Mouse (Mus musculus): ENCODE measurements around the gene Smarcd2. TPM values are rescaled to one million over a fixed set of nuclear protein-coding genes. Genes with fewer than 3 reads are reported as not detected.

Gene Smarcd2
- polyA plus RNA-seq, 1 experiment from 2014 or later: 14.0 TPM

DNA sequence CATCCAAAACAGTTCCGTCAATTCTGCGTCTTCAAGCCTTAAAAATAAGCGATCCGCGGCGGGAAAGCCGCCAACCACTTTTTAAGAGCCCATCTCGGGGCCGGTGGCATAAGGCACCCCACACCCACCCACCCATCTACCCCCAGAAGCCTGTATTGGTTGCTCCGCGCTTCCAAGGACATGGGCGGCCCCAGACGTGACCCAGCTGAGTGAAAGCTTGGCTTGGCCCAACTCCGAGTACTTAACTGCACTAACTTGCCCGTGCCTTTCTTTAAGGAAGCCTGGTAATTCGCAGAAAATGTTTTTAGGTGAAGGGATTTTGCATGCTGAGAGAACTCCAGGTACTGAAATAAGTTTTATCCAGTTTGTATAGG is 526 bp upstream of the Smarcd2 start:
- no peak for DNase-seq
- Histone ChIP-seq H3K36me3 (ENCODE audit: control insufficient read depth, insufficient read depth, low read length) (no peaks in the 10 kb centered on the region), H3K4me3 (replicated peaks; ENCODE audit: low read depth, low read length) (peak overlapping the region; percentile 94), H3K9ac (replicated peaks; ENCODE audit: low read length) (peak overlapping the region; percentile 43), H3K4me1 (ENCODE audit: control insufficient read depth, insufficient read depth, low read length) (peaks cover 16% of the 10 kb centered on the region), H3K27ac (replicated peaks; ENCODE audit: low read depth, low read length) (peak overlapping the region; percentile 79; the same call in 1 of the 2 replicates), H3K9me3 (ENCODE audit: control insufficient read depth, low read length) (no peaks in the 10 kb centered on the region), H3K27me3 (ENCODE audit: control insufficient read depth, insufficient read depth, low read length) (no peaks in the 10 kb centered on the region), H3K4me2 (ENCODE audit: low read length) (peak overlapping the region; percentile 82)
- ATAC-seq (ENCODE audit: low FRiP score, low TSS enrichment): peak; percentile 12; the same call in 1 of the 2 replicates
- 21% methylated on average over 16 of the region's 16 CpGs for WGBS

DNA sequence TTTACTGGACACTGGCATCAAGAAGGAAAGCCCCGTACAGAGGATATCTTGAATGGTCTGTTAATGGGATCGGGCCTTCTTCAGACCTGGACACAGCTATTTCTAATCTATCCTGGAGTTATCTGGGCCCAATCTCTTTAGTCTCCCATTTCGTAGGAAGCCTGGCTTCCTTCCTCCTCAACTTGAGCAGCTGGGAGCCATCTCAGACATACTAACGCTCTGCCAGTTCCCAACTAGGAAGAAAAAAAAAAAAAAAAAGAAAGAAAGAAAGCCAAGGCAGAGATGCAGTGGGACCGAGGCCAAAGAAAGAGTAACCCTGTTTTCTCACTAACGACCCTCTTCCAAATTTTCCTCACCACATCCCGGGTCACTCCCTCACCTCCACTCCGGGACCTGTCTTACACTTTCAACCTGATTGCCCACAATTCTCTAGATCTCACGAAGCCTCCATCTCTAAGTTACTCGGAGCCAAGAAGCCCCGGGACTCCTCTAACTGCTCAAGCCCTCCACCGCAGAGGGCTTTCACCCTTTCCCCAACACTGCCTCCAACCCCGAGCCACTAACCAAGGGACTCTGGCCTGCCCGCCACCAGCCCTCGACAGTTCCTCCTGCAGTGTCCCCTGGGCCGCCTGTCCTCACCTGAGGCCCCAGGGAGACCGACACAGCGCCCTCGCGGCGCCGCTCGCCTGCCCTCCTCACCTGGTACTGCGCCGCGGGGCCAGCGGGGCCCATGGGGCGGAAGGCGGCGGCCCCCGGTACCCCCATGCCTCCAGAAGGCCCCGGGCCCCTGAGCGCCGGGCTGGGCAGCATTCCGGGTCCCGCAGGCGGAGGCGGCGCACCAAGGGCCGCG is 753 bp downstream of the Smarcd2 start:
- H3K9me3 ChIP-seq (ENCODE audit: control insufficient read depth, low read length): no peaks in the 10 kb centered on the region
- H3K4me3 ChIP-seq (replicated peaks; ENCODE audit: low read depth, low read length): peak overlapping the region; percentile 94
- 2% methylated on average over 41 of the region's 41 CpGs for whole genome bisulfite sequencing
- peaks cover 16% of the 10 kb centered on the region for H3K4me1 ChIP-seq (ENCODE audit: control insufficient read depth, insufficient read depth, low read length)
- peak overlapping the region; percentile 91 for H3K9ac ChIP-seq (replicated peaks; ENCODE audit: low read length)
- H3K27ac ChIP-seq (replicated peaks; ENCODE audit: low read depth, low read length): peak overlapping the region; percentile 79
- ATAC-seq (ENCODE audit: low FRiP score, low TSS enrichment): peak; percentile 15
- DNase-seq: peak; percentile 36
- H3K36me3 ChIP-seq (ENCODE audit: control insufficient read depth, insufficient read depth, low read length): peaks cover 5% of the 10 kb centered on the region; the same call in 1 of the 2 replicates
- peak overlapping the region; percentile 82 for H3K4me2 ChIP-seq (ENCODE audit: low read length)
- H3K27me3 ChIP-seq (ENCODE audit: control insufficient read depth, insufficient read depth, low read length): no peaks in the 10 kb centered on the region

DNA sequence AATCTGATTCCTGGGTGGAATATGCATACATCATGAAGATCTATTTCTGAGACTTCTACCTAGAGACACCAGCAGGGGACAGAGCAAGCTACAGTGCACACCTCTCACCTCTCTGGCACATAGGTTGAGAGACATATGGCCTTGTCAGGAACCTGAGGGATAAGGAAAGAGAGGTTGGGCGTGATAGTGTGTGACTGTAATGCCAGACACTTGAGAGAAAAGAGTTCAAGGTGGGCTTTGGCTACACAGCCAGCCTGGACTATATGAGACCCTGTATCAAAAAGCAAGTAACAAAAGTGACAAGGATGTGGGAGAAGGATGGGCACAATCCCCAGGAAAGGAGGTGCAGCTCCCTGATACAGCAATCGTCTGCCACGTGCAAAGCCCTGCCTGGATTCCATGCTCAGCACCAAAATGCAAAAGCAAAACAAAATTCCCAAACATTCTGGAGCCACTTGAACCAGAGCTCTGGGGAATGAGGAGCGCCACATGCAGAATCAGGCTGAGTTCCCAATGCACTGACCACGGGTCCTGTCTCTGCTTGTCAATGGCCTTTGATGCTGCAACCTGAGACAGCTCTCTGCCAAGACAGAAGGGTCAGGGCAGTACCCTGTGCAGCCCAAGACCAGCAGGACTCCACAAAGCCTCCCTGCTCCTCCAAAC is 1.5 kb downstream of the Smarcd2 start:
- DNase-seq (no peak), ATAC-seq (ENCODE audit: low FRiP score, low TSS enrichment) (no peak)
- Histone ChIP-seq H3K4me2 (ENCODE audit: low read length) (peak overlapping the region; percentile 82), H3K9ac (replicated peaks; ENCODE audit: low read length) (peak overlapping the region; percentile 91), H3K4me1 (ENCODE audit: control insufficient read depth, insufficient read depth, low read length) (peaks cover 15% of the 10 kb centered on the region), H3K9me3 (ENCODE audit: control insufficient read depth, low read length) (no peaks in the 10 kb centered on the region), H3K27me3 (ENCODE audit: control insufficient read depth, insufficient read depth, low read length) (no peaks in the 10 kb centered on the region), H3K4me3 (replicated peaks; ENCODE audit: low read depth, low read length) (peak overlapping the region; percentile 94), H3K27ac (replicated peaks; ENCODE audit: low read depth, low read length) (no peak overlapping the region; the same call in 1 of the 2 replicates), H3K36me3 (ENCODE audit: control insufficient read depth, insufficient read depth, low read length) (peaks cover 12% of the 10 kb centered on the region)
- 53% methylated on average over 5 of the region's 5 CpGs for WGBS

DNA sequence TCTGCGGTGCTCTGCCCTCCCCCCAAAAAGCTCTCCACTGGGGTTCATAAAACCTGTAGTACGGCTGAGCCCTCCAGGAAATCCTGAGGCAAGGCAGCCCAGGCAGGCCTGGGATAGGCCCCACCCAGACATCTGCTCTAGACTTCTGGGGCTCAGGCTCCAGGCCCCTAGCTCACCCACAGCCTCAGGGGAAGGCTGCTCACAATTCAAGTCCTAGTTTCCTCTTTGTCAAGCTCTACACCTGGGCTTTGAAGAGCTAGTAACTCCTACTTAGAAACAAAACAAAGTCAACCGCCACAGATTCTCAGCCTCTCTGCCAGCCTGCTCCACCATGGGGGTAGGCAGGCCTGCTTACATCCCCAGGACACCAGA is 3.7 kb downstream of the Smarcd2 start:
- Histone ChIP-seq H3K4me1 (ENCODE audit: control insufficient read depth, insufficient read depth, low read length) (peaks cover 13% of the 10 kb centered on the region), H3K36me3 (ENCODE audit: control insufficient read depth, insufficient read depth, low read length) (peaks cover 34% of the 10 kb centered on the region), H3K27ac (replicated peaks; ENCODE audit: low read depth, low read length) (peak overlapping the region; percentile 14), H3K27me3 (ENCODE audit: control insufficient read depth, insufficient read depth, low read length) (no peaks in the 10 kb centered on the region), H3K9me3 (ENCODE audit: control insufficient read depth, low read length) (no peaks in the 10 kb centered on the region), H3K4me2 (ENCODE audit: low read length) (0 out of 2 replicates have a peak overlapping the region, but pooled peaks have one; percentile 8), H3K4me3 (replicated peaks; ENCODE audit: low read depth, low read length) (no peak overlapping the region), H3K9ac (replicated peaks; ENCODE audit: low read length) (peak overlapping the region; percentile 17; the same call in 1 of the 2 replicates)
- 46% methylated on average over 3 of the region's 3 CpGs for WGBS
- ATAC-seq (ENCODE audit: low FRiP score, low TSS enrichment) (no peak), DNase-seq (peak; percentile 27)

GRCm38 (mm10) chr11:106268326-106269059 is 4.3 kb downstream of the Smarcd2 start:
- ATAC-seq (ENCODE audit: low FRiP score, low TSS enrichment) (no peak), DNase-seq (no peak)
- Histone ChIP-seq H3K4me3 (replicated peaks; ENCODE audit: low read depth, low read length) (no peak overlapping the region), H3K4me2 (ENCODE audit: low read length) (0 out of 2 replicates have a peak overlapping the region, but pooled peaks have one; percentile 8), H3K27ac (replicated peaks; ENCODE audit: low read depth, low read length) (peak overlapping the region; percentile 14), H3K9me3 (ENCODE audit: control insufficient read depth, low read length) (no peaks in the 10 kb centered on the region), H3K27me3 (ENCODE audit: control insufficient read depth, insufficient read depth, low read length) (no peaks in the 10 kb centered on the region), H3K9ac (replicated peaks; ENCODE audit: low read length) (peak overlapping the region; percentile 35), H3K4me1 (ENCODE audit: control insufficient read depth, insufficient read depth, low read length) (peaks cover 13% of the 10 kb centered on the region), H3K36me3 (ENCODE audit: control insufficient read depth, insufficient read depth, low read length) (peaks cover 40% of the 10 kb centered on the region)
- 71% methylated on average over 8 of the region's 8 CpGs for WGBS

DNA sequence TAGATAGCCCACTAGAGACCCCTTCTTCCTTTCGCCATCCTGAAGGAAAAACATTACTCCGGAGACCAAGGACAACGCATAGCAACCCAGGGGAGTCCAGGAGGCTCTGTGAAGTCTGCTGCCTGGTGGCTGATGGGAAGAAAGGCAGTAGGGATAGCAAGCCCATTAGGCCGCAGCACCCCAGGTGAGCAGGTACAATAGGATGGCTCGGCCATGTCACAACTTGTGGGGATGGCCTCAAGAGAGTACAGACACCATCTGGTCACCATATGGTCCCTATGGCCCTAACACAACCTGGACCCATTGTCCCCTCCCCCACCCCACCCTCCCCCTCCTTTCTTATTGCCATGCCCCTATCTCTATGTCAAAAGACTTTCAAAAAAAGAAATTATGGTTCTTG is 4.9 kb downstream of the Smarcd2 start:
- H3K4me3 ChIP-seq (replicated peaks; ENCODE audit: low read depth, low read length): no peak overlapping the region
- H3K36me3 ChIP-seq (ENCODE audit: control insufficient read depth, insufficient read depth, low read length): peaks cover 46% of the 10 kb centered on the region
- no peak for ATAC-seq (ENCODE audit: low FRiP score, low TSS enrichment)
- no peaks in the 10 kb centered on the region for H3K27me3 ChIP-seq (ENCODE audit: control insufficient read depth, insufficient read depth, low read length)
- peak overlapping the region; percentile 14; the same call in 1 of the 2 replicates for H3K9ac ChIP-seq (replicated peaks; ENCODE audit: low read length)
- 76% methylated on average over 5 of the region's 5 CpGs for WGBS
- H3K4me1 ChIP-seq (ENCODE audit: control insufficient read depth, insufficient read depth, low read length): peaks cover 13% of the 10 kb centered on the region
- H3K4me2 ChIP-seq (ENCODE audit: low read length): no peak overlapping the region
- no peak for DNase-seq
- 0 out of 2 replicates have a peak overlapping the region, but pooled peaks have one; percentile 14 for H3K27ac ChIP-seq (replicated peaks; ENCODE audit: low read depth, low read length)
- H3K9me3 ChIP-seq (ENCODE audit: control insufficient read depth, low read length): no peaks in the 10 kb centered on the region

- H3K9ac ChIP-seq (replicated peaks; ENCODE audit: low read length): 0 out of 2 replicates have a peak overlapping the region, but pooled peaks have one; percentile 14
These were observed 5.4 kb downstream of the Smarcd2 start for GRCm38 (mm10) chr11:106267311-106267852.

GRCm38 (mm10) chr11:106266431-106266830 is 6.3 kb downstream of the Smarcd2 start:
- H3K9me3 ChIP-seq (ENCODE audit: control insufficient read depth, low read length): no peaks in the 10 kb centered on the region
- H3K4me3 ChIP-seq (replicated peaks; ENCODE audit: low read depth, low read length): no peak overlapping the region
- no peaks in the 10 kb centered on the region for H3K27me3 ChIP-seq (ENCODE audit: control insufficient read depth, insufficient read depth, low read length)
- DNase-seq (no peak), ATAC-seq (ENCODE audit: low FRiP score, low TSS enrichment) (no peak)
- H3K27ac ChIP-seq (replicated peaks; ENCODE audit: low read depth, low read length): no peak overlapping the region
- H3K4me2 ChIP-seq (ENCODE audit: low read length): no peak overlapping the region
- H3K9ac ChIP-seq (replicated peaks; ENCODE audit: low read length): no peak overlapping the region
- peaks cover 61% of the 10 kb centered on the region for H3K36me3 ChIP-seq (ENCODE audit: control insufficient read depth, insufficient read depth, low read length)
- WGBS: 92% methylated on average over 10 of the region's 10 CpGs
- H3K4me1 ChIP-seq (ENCODE audit: control insufficient read depth, insufficient read depth, low read length): peaks cover 8% of the 10 kb centered on the region

More at GRCm38 (mm10) chr11:106267311-106267852, 5.4 kb downstream of the Smarcd2 start:
- no peak for ATAC-seq (ENCODE audit: low FRiP score, low TSS enrichment)
- Histone ChIP-seq H3K27ac (replicated peaks; ENCODE audit: low read depth, low read length) (no peak overlapping the region), H3K9me3 (ENCODE audit: control insufficient read depth, low read length) (no peaks in the 10 kb centered on the region), H3K36me3 (ENCODE audit: control insufficient read depth, insufficient read depth, low read length) (peaks cover 51% of the 10 kb centered on the region), H3K4me2 (ENCODE audit: low read length) (no peak overlapping the region), H3K27me3 (ENCODE audit: control insufficient read depth, insufficient read depth, low read length) (no peaks in the 10 kb centered on the region), H3K4me1 (ENCODE audit: control insufficient read depth, insufficient read depth, low read length) (peaks cover 13% of the 10 kb centered on the region), H3K4me3 (replicated peaks; ENCODE audit: low read depth, low read length) (no peak overlapping the region)
- WGBS: 84% methylated on average over 15 of the region's 15 CpGs
- DNase-seq: no peak
